Mouse (Mus musculus) urinary bladder, postnatal 25 days (tissue): Measurements from ENCODE around the gene Hmgb1.

Experiments used
- DNase-seq: peaks from one replicate; pipeline ENCODE4 v3.0.0; 2022; ENCODE audit warnings: low spot score

Hmgb1 gene

DNA sequence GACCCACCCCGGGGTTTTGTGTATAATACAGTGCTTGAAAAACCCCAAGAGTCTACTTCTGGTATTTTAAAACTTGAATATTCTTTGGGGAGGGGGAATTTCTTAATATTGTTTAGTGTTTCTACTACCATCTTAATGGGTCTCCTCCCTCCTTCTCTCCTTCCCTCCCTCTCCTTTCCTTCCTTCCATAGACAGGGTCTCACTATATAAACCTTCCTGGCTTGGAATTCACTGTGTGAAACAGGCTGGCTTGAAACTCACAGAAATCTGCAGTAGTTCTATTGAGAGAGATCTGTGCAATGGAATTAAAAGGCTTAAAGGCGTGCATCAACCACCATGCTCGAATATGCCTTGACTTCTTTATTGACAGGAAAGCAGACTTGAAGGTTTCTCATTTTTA, 1.5 kb upstream of the Hmgb1 start:
- no peak for DNase-seq

- DNase-seq: peak; percentile 34
Measured at GRCm38 (mm10) chr5:149184844-149185186, 526 bp upstream of the Hmgb1 start.

DNA sequence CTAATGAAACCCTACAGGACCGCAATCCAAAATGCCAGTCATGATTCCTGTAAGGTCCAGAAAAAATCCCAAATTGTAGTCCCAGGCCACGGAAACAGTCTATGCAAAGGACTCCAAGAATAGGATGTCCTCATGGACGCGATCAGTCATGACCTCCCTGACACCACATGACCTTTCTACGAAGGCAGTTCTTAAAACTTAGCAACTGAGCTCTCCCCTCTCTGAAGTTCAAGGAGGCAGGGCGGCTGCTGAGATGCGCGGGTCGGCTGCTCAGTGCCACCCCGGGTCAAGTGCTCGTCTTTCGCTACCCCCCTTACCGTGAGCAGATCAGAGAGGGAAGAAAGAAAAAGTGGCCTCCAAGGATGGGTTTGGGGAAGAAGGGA, 577 bp downstream of the Hmgb1 start:
- DNase-seq: no peak

GRCm38 (mm10) chr5:149183122-149183521, 1.2 kb downstream of the Hmgb1 start:
- DNase-seq: no peak

GRCm38 (mm10) chr5:149182186-149182870, 2.0 kb downstream of the Hmgb1 start:
- no peak for DNase-seq

GRCm38 (mm10) chr5:149179826-149180225, 4.5 kb downstream of the Hmgb1 start:
- no peak for DNase-seq

- DNase-seq: no peak
Measured at GRCm38 (mm10) chr5:149178095-149178494, 6.2 kb downstream of the Hmgb1 start.

GRCm38 (mm10) chr5:149175736-149176135, 8.6 kb downstream of the Hmgb1 start:
- DNase-seq: no peak

DNA sequence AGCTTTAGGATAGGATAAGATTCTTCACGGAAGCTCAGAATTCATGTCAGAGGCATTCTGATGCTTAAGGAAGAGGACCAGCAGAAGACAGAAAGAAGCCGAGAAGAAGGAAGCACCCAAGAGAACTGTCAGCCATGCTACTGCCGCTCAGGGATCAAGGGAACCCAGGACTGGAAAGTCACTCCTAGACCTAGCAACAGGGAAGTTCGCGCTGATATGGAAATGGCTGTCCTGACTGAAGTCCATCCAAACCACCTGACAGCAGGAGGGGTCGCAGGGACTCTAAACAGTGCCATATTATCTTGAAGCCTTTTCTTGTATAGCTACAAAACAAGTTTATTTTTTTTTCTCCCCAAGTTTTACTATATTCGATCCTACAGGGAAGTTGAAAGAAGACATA, 9.8 kb downstream of the Hmgb1 start:
- no peak for DNase-seq

GRCm38 (mm10) chr5:149172246-149172645, 12.0 kb downstream of the Hmgb1 start:
- no peak for DNase-seq

DNA sequence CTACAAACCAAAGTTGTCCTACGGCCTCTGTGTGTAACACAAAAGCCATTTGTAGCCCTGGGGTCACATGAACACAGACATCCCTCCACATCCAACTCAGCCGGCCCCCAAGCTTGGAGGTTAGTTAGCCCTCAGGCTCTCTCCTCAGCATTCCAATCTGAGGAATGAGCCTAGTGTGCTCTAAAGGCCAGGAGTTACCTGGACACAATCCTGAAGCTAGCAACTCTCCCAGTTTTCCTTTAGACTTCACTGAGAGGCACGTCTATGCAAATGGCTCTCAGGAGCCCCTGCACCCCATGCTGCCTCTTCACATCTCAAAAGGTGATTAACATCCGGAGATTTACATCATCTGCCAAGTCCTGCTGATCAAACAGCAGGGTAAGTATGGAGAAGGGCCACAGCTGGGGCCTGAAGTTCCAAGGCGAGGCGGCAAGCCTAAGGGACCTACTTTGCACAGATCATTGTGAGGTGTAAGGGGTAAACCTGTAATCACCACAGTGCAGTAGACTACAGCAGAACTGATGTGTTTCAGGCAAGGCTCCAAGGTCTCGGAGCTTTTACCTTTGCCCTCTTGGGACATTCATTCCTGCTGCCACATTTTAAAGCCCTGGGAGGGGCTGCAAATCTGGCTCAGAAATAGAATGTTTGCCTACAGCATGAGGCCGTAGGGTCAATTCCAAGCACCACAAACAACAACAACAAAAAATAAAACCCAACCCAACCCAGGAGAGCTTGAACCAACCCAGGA, 13.3 kb downstream of the Hmgb1 start:
- no peak for DNase-seq

DNA sequence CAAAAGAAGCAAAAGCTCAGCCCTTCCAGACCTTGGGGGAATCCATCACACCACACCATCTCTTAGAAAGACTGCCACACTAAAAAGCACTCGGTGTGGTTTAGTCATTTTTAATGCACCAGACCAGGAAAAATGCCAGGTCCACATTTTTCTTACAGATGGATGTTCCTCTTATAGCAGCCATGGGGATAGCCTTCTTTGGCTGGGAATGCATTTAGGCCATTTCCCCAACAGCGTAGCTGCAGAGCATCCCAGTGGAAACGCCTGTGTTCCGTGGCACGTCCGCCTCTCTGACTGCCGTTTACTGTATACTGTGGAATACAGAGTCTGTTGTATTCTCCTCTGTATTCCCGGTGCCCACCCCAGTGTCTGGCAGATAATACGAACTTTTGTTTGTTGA, 15.5 kb downstream of the Hmgb1 start:
- no peak for DNase-seq

DNA sequence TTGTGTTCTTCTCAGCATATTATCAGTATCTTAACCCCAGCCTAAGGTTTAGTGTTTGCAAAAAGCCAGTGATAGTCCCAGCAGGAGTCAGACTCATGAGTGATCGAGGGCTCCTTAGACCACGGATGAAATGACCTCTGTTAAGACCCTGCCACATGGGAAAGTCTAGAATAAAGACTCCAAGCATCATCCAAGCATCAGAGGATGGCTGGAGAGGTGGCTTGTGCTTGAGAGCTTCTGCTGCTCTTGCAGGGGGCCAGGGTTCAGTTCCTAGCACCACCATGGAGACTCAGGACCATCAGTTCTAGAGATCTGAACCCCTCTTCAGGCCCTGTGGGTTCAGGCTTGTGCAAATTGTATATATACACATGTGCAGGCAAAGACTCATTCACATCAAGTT, 16.2 kb downstream of the Hmgb1 start:
- DNase-seq: no peak

DNA sequence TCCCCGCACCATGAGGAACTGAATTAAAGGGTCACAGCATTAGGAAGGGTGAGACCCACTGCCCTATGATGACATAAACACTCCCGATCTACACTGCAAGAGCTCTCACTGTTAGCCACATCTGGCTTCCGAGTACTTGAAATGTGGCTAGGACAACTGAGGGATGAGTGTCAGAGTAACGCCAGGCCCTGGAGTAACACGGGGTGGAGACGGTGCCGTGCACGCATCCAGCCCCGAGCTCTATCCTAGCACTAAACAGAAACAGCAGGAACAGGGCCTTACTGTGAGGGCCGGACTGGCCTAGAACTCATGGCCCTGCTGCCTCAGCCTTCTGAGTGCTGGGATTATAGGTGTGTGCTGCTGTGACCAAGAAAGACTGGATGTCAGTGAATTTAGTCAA, 18.3 kb downstream of the Hmgb1 start:
- no peak for DNase-seq

GRCm38 (mm10) chr5:149164881-149165280, 19.4 kb downstream of the Hmgb1 start:
- DNase-seq: no peak

DNA sequence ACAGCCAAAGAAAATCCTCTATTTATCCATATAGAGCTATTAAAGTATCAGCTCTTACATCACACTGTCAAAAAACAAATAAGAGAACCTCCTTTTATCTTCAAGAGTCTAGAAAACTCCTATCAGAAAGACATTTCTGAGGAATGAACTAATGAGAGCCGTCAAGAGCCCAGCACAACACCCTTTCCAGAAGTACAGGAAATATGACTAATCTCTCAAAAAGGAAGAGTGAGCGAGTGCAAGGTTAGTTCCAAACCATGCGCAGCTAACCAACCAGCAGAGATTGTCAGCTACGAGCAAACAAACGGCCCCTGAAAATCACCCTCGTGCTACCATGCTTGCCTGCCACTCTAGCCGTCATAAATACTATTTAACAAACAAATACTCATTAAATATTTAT, 21.4 kb downstream of the Hmgb1 start:
- no peak for DNase-seq

DNA sequence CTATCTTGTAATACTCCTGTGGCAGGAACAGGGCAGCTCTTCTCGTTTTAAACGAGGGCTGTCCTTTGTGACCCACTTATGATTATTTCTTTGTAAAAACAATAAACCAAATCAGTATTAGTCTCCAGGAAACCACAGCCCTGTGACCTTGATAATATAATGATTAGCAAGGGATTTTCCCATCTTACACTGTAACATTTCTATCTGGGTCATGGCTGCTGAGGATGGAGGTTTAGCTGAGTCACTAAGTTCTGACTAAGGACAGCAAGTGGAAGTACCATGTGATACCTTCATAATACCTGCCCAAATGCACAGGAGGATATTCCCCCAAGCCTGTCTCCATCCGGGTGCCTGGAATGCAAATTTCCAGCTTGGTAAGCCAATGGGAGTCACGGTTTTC, 23.8 kb downstream of the Hmgb1 start:
- no peak for DNase-seq

GRCm38 (mm10) chr5:149159021-149159420, 25.3 kb downstream of the Hmgb1 start:
- DNase-seq: no peak

- no peak for DNase-seq
Measured at GRCm38 (mm10) chr5:149156886-149157563, 27.3 kb downstream of the Hmgb1 start.

DNA sequence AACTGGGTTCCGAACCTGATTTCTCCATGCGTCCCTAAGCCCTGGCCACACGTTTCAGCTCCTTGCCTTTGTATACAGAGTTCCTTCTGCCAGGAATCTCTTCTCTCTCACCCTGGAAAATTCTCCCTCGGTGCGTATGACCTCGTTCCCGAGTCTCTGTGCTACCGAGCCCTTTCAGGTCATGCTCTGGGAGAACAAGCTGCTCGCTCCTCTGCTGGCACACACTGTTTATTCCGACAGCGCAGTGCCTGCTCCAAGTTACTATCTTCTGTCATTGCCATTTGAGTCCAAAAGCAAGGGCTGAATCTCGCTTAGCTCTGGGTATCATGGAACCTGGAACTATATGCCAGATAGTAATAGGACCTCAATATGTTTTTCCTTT, 31.5 kb downstream of the Hmgb1 start:
- no peak for DNase-seq

DNA sequence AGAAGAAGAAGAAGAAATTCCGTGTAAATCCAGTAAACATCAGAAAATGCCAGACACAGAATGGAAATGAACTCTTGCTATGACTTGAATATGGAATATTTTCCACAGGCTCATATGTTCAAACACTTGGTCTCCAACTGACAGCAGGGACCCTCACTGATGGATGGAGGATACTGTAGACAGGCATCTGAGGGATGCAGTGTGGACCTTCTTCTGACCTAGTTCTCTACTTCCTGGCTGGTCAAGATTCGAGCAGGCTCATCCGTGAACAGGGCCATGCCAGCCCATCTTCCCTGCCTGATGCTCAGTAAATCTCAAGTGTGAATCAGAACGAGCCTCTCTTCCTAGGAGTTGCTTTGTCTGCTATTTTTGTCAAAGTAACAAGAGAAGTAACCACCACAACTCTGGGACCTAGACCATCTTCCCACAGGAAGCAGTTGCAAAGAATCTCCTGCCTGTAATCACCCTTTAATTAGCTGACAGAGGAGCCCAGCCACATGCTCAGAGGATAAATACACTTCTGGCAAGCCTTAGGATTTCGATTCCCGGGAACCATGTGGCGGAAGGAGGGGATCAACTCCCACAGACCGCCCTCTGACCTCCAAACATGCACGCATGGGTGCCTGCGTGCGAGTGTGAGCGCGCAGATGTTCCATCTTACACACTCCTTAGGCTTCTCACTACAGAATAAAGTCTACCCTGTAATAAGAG, 32.1 kb downstream of the Hmgb1 start:
- DNase-seq: no peak

DNA sequence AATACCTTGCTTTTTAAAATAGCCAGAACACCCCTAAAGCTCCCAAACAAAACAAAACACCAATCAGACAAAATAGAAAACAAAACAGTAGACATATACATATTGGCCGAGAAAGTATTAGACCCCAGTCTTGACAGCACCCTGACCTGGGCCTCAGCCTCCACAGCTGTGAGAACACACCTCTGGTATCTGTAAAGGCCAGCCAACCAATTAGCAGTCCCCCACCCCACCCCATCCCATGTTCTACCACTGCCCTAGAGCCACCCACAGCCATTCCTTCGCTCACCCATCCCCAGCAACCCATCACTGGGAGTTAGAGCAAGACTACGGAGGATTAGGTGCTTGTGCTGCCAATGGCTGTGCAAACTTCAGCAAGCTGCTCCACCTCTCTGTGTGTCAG, 33.4 kb downstream of the Hmgb1 start:
- DNase-seq: no peak
